Mouse (Mus musculus) induced T-regulatory cell, adult 2 months (primary cell): ENCODE measurements around the gene Gtf2ird2.

Experiments
- DNase-seq: peaks from one replicate; pipeline ENCODE4 v3.0.0-alpha.2; 2012; ENCODE audit warnings: low read depth

The Gtf2ird2 gene

GRCm38 (mm10) chr5:134183880-134184808 lies at the start of gene Gtf2ird2:
Gene Gtf2ird2, plus strand, starts transcription at chr5:134184019.
- DNase-seq, result peak; percentile 100

GRCm38 (mm10) chr5:134136022-134136421 lies 47.8 kb upstream of the Gtf2ird2 start:
- no peak for DNase-seq

- DNase-seq, result no peak
These were observed 45.9 kb upstream of the Gtf2ird2 start for GRCm38 (mm10) chr5:134137933-134138332.

GRCm38 (mm10) chr5:134139429-134139828 lies 44.4 kb upstream of the Gtf2ird2 start:
- DNase-seq, result no peak

GRCm38 (mm10) chr5:134141236-134141635 lies 42.6 kb upstream of the Gtf2ird2 start:
- no peak for DNase-seq

GRCm38 (mm10) chr5:134142381-134142780 lies 41.4 kb upstream of the Gtf2ird2 start:
- no peak for DNase-seq

- DNase-seq, result no peak
These were observed 38.8 kb upstream of the Gtf2ird2 start for GRCm38 (mm10) chr5:134144986-134145385.

GRCm38 (mm10) chr5:134147194-134147753 lies 36.5 kb upstream of the Gtf2ird2 start:
- DNase-seq, result no peak

- DNase-seq, result no peak
These were observed 35.7 kb upstream of the Gtf2ird2 start for GRCm38 (mm10) chr5:134148153-134148552.

GRCm38 (mm10) chr5:134151895-134152294 lies 31.9 kb upstream of the Gtf2ird2 start:
- DNase-seq, result no peak

- no peak for DNase-seq
These were observed 27.8 kb upstream of the Gtf2ird2 start for GRCm38 (mm10) chr5:134155916-134156466.

GRCm38 (mm10) chr5:134164688-134165087 lies 19.1 kb upstream of the Gtf2ird2 start:
- no peak for DNase-seq

GRCm38 (mm10) chr5:134166642-134167041 lies 17.2 kb upstream of the Gtf2ird2 start:
- peak; percentile 47 for DNase-seq

- DNase-seq, result no peak
These were observed 15.8 kb upstream of the Gtf2ird2 start for GRCm38 (mm10) chr5:134168033-134168432.

GRCm38 (mm10) chr5:134169231-134169630 lies 14.6 kb upstream of the Gtf2ird2 start:
- DNase-seq, result no peak

- no peak for DNase-seq
These were observed 13.7 kb upstream of the Gtf2ird2 start for GRCm38 (mm10) chr5:134170167-134170566.

GRCm38 (mm10) chr5:134173206-134173605 lies 10.6 kb upstream of the Gtf2ird2 start:
- DNase-seq, result peak; percentile 71

- DNase-seq, result peak; percentile 38
These were observed 8.1 kb upstream of the Gtf2ird2 start for GRCm38 (mm10) chr5:134175696-134176095.

- peak; percentile 94 for DNase-seq
These were observed 7.5 kb upstream of the Gtf2ird2 start, which contains the start of gene Rcc1l for GRCm38 (mm10) chr5:134176169-134176881. Gene Rcc1l, minus strand, starts transcription at chr5:134176774.

GRCm38 (mm10) chr5:134178536-134178935 lies 5.3 kb upstream of the Gtf2ird2 start:
- DNase-seq, result no peak

- peak; percentile 95 for DNase-seq
These were observed 3.9 kb upstream of the Gtf2ird2 start for GRCm38 (mm10) chr5:134179871-134180270.

- peak; percentile 28 for DNase-seq
These were observed 1.6 kb upstream of the Gtf2ird2 start for GRCm38 (mm10) chr5:134182172-134182571.
